Mouse (Mus musculus) thymus, adult 2 months (tissue): ENCODE results near the gene Kif18a. TPM values are rescaled to one million over a fixed set of nuclear protein-coding genes. Genes with fewer than 3 reads are reported as not detected.

Source experiments
- DNase-seq: peaks from one replicate; pipeline ENCODE4 v3.0.0; 2021
- H3K27ac ChIP-seq: fragments of 200-500 bp; 2 replicates; pipeline ENCODE4 v1.5.1; 2012; ENCODE audit warnings: low read length, control low read depth; ENCODE audit not compliant: control insufficient read depth, insufficient read depth
- H3K27me3 ChIP-seq: fragments of 200-500 bp; 2 replicates; pipeline ENCODE4 v1.6.1; 2012; ENCODE audit warnings: mild to moderate bottlenecking, low read length, moderate library complexity, mixed read lengths; ENCODE audit not compliant: control insufficient read depth, insufficient read depth
- H3K36me3 ChIP-seq: fragments of 200-500 bp; 2 replicates; pipeline ENCODE4 v1.6.1; 2012; ENCODE audit warnings: mild to moderate bottlenecking, low read length, moderate library complexity; ENCODE audit not compliant: control insufficient read depth, insufficient read depth
- H3K4me1 ChIP-seq: fragments of 200-500 bp; replicated peaks from 2 replicates; pipeline ENCODE4 v1.6.1; 2012; ENCODE audit warnings: low read length; ENCODE audit not compliant: control insufficient read depth, insufficient read depth
- H3K4me3 ChIP-seq: fragments of 200-500 bp; 2 replicates; pipeline ENCODE4 v1.5.1; 2012; ENCODE audit warnings: mild to moderate bottlenecking, low read length, control low read depth, moderate library complexity; ENCODE audit not compliant: control insufficient read depth, insufficient read depth
- CTCF ChIP-seq: fragments of 200-500 bp; IDR thresholded peaks from 2 replicates; pipeline ENCODE4 v1.5.1; 2012; ENCODE audit warnings: mild to moderate bottlenecking, control low read depth, low read length, moderate library complexity, borderline replicate concordance; ENCODE audit not compliant: control insufficient read depth, poor library complexity, insufficient read depth; ENCODE audit errors: extremely low read depth
- POLR2A ChIP-seq: fragments of 200-500 bp; IDR thresholded peaks from 2 replicates; pipeline ENCODE4 v1.6.1; 2012; ENCODE audit warnings: mild to moderate bottlenecking, low read length, control low read depth, moderate library complexity; ENCODE audit not compliant: control insufficient read depth, poor library complexity, insufficient read depth; ENCODE audit errors: extremely low read depth
- WGBS: fragments of 180-500 bp; shearing (Covaris S2); methylation state at CpG from one replicate; pipeline ENCODE4 v1.1.7; 2018; 5-methylcytosine and 5-hydroxymethylcytosine counted together
- polyA plus RNA-seq: library from polyadenylated mRNA; depleted of rRNA; stranded (reverse); fragments of >200 nt; gene quantifications from 2 replicates; pipeline ENCODE4 v1.2.3, GENCODE M21; 2012

Gene Kif18a
- polyA plus RNA-seq, 1 experiment: 2.7 TPM

GRCm38 (mm10) chr2:109277593-109277992 is 2.9 kb upstream of the Kif18a start:
- WGBS: 5% methylated on average over 7 of the region's 7 CpGs
- Histone ChIP-seq H3K27me3 (no peaks in the 10 kb centered on the region), H3K27ac (no peak overlapping the region), H3K4me1 (0 out of 2 replicates have a peak, but pooled peaks cover 2% of the 10 kb centered on the region), H3K4me3 (peak overlapping the region; percentile 76), H3K36me3 (no peaks in the 10 kb centered on the region)
- DNase-seq: no peak
- TF ChIP-seq POLR2A (no peak), CTCF (no peak)

- Histone ChIP-seq H3K4me3 (peak overlapping the region; percentile 76), H3K4me1 (0 out of 2 replicates have a peak, but pooled peaks cover 2% of the 10 kb centered on the region), H3K27me3 (no peaks in the 10 kb centered on the region), H3K36me3 (no peaks in the 10 kb centered on the region), H3K27ac (no peak overlapping the region)
- WGBS: under 1% methylated on average over 16 of the region's 16 CpGs
- 0 out of 2 replicates have a peak, but pooled peaks have one; percentile 28 for TF ChIP-seq POLR2A
- TF ChIP-seq CTCF: no peak
- DNase-seq: peak; percentile 49
These were observed 2.5 kb upstream of the Kif18a start for GRCm38 (mm10) chr2:109278036-109278435.

- Histone ChIP-seq H3K27ac (no peak overlapping the region), H3K4me3 (no peak overlapping the region), H3K27me3 (no peaks in the 10 kb centered on the region), H3K4me1 (0 out of 2 replicates have a peak, but pooled peaks cover 2% of the 10 kb centered on the region), H3K36me3 (no peaks in the 10 kb centered on the region)
- no peak for TF ChIP-seq POLR2A
- no peak for TF ChIP-seq CTCF
- 20% methylated on average over 4 of the region's 4 CpGs for WGBS
- no peak for DNase-seq
These were observed 302 bp upstream of the Kif18a start for GRCm38 (mm10) chr2:109280272-109280599.

GRCm38 (mm10) chr2:109281341-109281690 is 778 bp downstream of the Kif18a start:
- DNase-seq: no peak
- WGBS: 3% methylated on average over 1 of the region's 1 CpGs
- Histone ChIP-seq H3K27me3 (no peaks in the 10 kb centered on the region), H3K4me3 (peak overlapping the region; percentile 80), H3K36me3 (no peaks in the 10 kb centered on the region), H3K4me1 (0 out of 2 replicates have a peak, but pooled peaks cover 2% of the 10 kb centered on the region), H3K27ac (peak overlapping the region; percentile 20; the same call in 1 of the 2 replicates)
- TF ChIP-seq CTCF: no peak
- no peak for TF ChIP-seq POLR2A

- no peak overlapping the region for H3K27ac ChIP-seq
- H3K27me3 ChIP-seq: no peaks in the 10 kb centered on the region
- peaks cover 7% of the 10 kb centered on the region; the same call in 1 of the 2 replicates for H3K36me3 ChIP-seq
- 0 out of 2 replicates have a peak, but pooled peaks cover 2% of the 10 kb centered on the region for H3K4me1 ChIP-seq
- no peak overlapping the region for H3K4me3 ChIP-seq
- no peak for DNase-seq
- over 99% methylated on average over 3 of the region's 3 CpGs for WGBS
- TF ChIP-seq POLR2A (no peak), CTCF (no peak)
These were observed 3.6 kb downstream of the Kif18a start for GRCm38 (mm10) chr2:109284121-109284520.

GRCm38 (mm10) chr2:109289327-109289726 is 8.8 kb downstream of the Kif18a start:
- Histone ChIP-seq H3K27ac (no peak overlapping the region), H3K36me3 (peaks cover 35% of the 10 kb centered on the region), H3K4me3 (no peak overlapping the region), H3K4me1 (no peaks in the 10 kb centered on the region), H3K27me3 (no peaks in the 10 kb centered on the region)
- no peak for DNase-seq
- whole genome bisulfite sequencing: 98% methylated on average over 6 of the region's 6 CpGs
- TF ChIP-seq POLR2A: no peak
- no peak for TF ChIP-seq CTCF

GRCm38 (mm10) chr2:109296264-109296663 is 15.7 kb downstream of the Kif18a start:
- no peak for TF ChIP-seq CTCF
- no peak for TF ChIP-seq POLR2A
- no peak overlapping the region for H3K4me3 ChIP-seq
- 95% methylated on average over 5 of the region's 5 CpGs for WGBS
- no peaks in the 10 kb centered on the region for H3K4me1 ChIP-seq
- no peak overlapping the region for H3K27ac ChIP-seq
- no peak for DNase-seq
- H3K36me3 ChIP-seq: peaks cover 31% of the 10 kb centered on the region
- H3K27me3 ChIP-seq: no peaks in the 10 kb centered on the region
